Mouse (Mus musculus): ENCODE results near the gene Armh1. TPM values are rescaled to one million over a fixed set of nuclear protein-coding genes. Genes with fewer than 3 reads are reported as not detected.

The Armh1 gene
- polyA plus RNA-seq, 1 experiment from 2014 or later, result 0.54 TPM

DNA sequence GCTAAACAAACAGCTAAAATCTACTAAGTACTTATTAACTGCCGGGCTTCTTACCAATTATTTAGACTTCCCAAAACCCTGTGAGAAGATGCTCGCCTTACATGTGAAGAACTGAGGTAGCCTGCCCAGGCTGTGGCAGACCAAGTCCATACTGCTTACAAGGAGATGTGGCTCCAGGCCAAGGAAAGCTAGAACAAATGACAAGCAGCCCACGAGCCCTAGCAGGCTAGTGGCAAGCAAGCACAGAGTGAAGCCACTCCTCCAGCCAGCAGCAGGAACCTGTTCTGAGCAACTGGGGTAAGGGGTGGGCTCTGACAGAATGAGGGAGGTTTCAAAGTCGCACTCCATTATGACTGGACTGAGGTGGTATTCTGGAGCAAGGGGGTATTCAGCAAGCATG is 22.8 kb upstream of the Armh1 start:
- no peak overlapping the region for H3K9ac ChIP-seq (replicated peaks; ENCODE audit: low read length)
- peaks cover 17% of the 10 kb centered on the region for H3K4me1 ChIP-seq (ENCODE audit: control insufficient read depth, insufficient read depth, low read length)
- peaks cover 1% of the 10 kb centered on the region; the same call in 1 of the 2 replicates for H3K27me3 ChIP-seq (ENCODE audit: control insufficient read depth, insufficient read depth, low read length)
- H3K4me3 ChIP-seq (replicated peaks; ENCODE audit: low read depth, low read length), result no peak overlapping the region
- H3K4me2 ChIP-seq (ENCODE audit: low read length), result no peak overlapping the region
- peaks cover 73% of the 10 kb centered on the region for H3K36me3 ChIP-seq (ENCODE audit: control insufficient read depth, insufficient read depth, low read length)
- no peak overlapping the region for H3K27ac ChIP-seq (replicated peaks; ENCODE audit: low read depth, low read length)
- 95% methylated on average over 4 of the region's 4 CpGs for WGBS
- ATAC-seq (ENCODE audit: low FRiP score, low TSS enrichment) (no peak), DNase-seq (no peak)
- peaks cover 6% of the 10 kb centered on the region for H3K9me3 ChIP-seq (ENCODE audit: control insufficient read depth, low read length)

DNA sequence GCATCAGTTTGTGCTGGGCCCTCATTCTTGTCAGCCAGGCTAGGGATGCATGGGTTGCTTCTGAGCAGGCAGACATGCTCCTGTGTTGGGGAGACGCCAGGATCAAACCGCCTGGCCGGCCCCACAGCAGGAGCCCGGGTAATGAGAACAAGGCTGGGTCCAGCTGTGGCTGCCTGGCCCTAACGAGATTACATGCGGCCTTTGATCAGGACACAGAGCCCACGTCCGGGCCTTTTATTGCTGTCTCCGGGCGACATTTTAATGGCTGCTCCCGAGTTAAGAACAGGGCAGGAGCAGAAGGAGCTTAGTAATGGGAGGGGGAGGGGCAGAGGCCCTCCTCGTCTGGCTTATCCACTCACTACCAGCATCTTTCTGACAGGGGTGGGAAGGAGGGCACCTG is 20.5 kb upstream of the Armh1 start:
- ATAC-seq (ENCODE audit: low FRiP score, low TSS enrichment) (peak; percentile 77), DNase-seq (peak; percentile 78)
- H3K4me2 ChIP-seq (ENCODE audit: low read length), result no peak overlapping the region
- peaks cover 51% of the 10 kb centered on the region for H3K36me3 ChIP-seq (ENCODE audit: control insufficient read depth, insufficient read depth, low read length)
- peaks cover 23% of the 10 kb centered on the region; the same call in 1 of the 2 replicates for H3K27me3 ChIP-seq (ENCODE audit: control insufficient read depth, insufficient read depth, low read length)
- no peak overlapping the region for H3K9ac ChIP-seq (replicated peaks; ENCODE audit: low read length)
- peaks cover 6% of the 10 kb centered on the region for H3K9me3 ChIP-seq (ENCODE audit: control insufficient read depth, low read length)
- peak overlapping the region; percentile 72 for H3K27ac ChIP-seq (replicated peaks; ENCODE audit: low read depth, low read length)
- peaks cover 10% of the 10 kb centered on the region for H3K4me1 ChIP-seq (ENCODE audit: control insufficient read depth, insufficient read depth, low read length)
- no peak overlapping the region for H3K4me3 ChIP-seq (replicated peaks; ENCODE audit: low read depth, low read length)
- WGBS, result 2% methylated on average over 12 of the region's 12 CpGs

- H3K36me3 ChIP-seq (ENCODE audit: control insufficient read depth, insufficient read depth, low read length), result peaks cover 30% of the 10 kb centered on the region
- H3K9me3 ChIP-seq (ENCODE audit: control insufficient read depth, low read length), result peaks cover 6% of the 10 kb centered on the region
- H3K4me3 ChIP-seq (replicated peaks; ENCODE audit: low read depth, low read length), result no peak overlapping the region
- peaks cover 23% of the 10 kb centered on the region; the same call in 1 of the 2 replicates for H3K27me3 ChIP-seq (ENCODE audit: control insufficient read depth, insufficient read depth, low read length)
- WGBS, result 13% methylated on average over 6 of the region's 6 CpGs
- no peak overlapping the region for H3K4me2 ChIP-seq (ENCODE audit: low read length)
- H3K4me1 ChIP-seq (ENCODE audit: control insufficient read depth, insufficient read depth, low read length), result peaks cover 10% of the 10 kb centered on the region
- H3K9ac ChIP-seq (replicated peaks; ENCODE audit: low read length), result no peak overlapping the region
- DNase-seq, result peak; percentile 93
- H3K27ac ChIP-seq (replicated peaks; ENCODE audit: low read depth, low read length), result no peak overlapping the region
- peak; percentile 18; the same call in 1 of the 2 replicates for ATAC-seq (ENCODE audit: low FRiP score, low TSS enrichment)
These were observed 18.4 kb upstream of the Armh1 start for GRCm38 (mm10) chr4:117270278-117270677.

DNA sequence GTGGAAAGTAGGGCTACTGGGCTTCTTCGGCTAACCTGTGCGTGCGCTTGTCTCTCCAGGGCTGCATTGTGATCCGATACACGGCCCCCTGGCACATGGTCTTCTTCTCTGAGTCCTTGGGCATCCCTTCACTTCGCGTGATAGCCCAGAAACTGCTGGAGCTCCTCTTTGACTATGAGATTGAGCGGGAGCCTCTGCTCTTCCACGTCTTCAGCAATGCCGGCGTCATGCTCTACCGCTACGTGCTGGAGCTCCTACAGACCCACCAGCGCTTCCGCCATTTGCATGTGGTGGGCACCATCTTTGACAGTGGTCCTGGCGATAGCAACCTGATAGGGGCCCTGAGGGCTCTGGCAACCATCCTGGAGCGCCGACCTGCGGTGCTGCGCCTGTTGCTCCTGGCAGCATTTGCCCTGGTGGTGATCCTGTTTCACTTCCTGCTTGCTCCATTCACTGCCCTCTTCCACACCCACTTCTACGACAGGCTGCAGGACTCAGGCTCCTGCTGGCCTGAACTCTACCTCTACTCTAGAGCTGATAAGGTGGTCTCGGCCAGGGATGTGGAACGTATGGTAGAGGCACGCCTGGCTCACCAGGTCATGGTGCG is 16.0 kb upstream of the Armh1 start:
- H3K4me3 ChIP-seq (replicated peaks; ENCODE audit: low read depth, low read length), result no peak overlapping the region
- ATAC-seq (ENCODE audit: low FRiP score, low TSS enrichment), result no peak
- peaks cover 9% of the 10 kb centered on the region for H3K4me1 ChIP-seq (ENCODE audit: control insufficient read depth, insufficient read depth, low read length)
- H3K36me3 ChIP-seq (ENCODE audit: control insufficient read depth, insufficient read depth, low read length), result peaks cover 13% of the 10 kb centered on the region
- 89% methylated on average over 25 of the region's 25 CpGs for WGBS
- H3K27me3 ChIP-seq (ENCODE audit: control insufficient read depth, insufficient read depth, low read length), result peaks cover 23% of the 10 kb centered on the region; the same call in 1 of the 2 replicates
- no peak overlapping the region for H3K4me2 ChIP-seq (ENCODE audit: low read length)
- DNase-seq, result no peak
- H3K27ac ChIP-seq (replicated peaks; ENCODE audit: low read depth, low read length), result no peak overlapping the region
- no peak overlapping the region for H3K9ac ChIP-seq (replicated peaks; ENCODE audit: low read length)
- no peaks in the 10 kb centered on the region for H3K9me3 ChIP-seq (ENCODE audit: control insufficient read depth, low read length)

DNA sequence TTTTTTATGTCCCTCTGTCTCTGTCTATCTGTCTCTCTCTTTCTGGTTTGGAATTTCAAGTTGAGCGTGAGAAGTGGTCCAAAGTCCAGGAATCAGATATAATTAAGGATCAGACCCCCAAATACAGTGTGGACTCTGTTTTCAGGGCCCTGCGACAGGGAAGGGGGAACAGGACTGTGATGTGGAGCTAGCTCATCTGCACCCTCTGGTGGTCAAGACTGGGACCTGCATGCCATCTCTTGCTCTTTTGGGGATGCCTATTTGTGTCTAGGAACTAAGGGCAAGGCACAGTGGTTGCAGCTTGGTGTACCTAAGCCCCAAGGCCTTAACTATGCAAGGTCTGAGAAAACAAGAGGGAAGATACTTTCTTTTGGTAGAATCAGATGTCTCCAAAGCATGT is 15.4 kb upstream of the Armh1 start:
- H3K4me3 ChIP-seq (replicated peaks; ENCODE audit: low read depth, low read length), result no peak overlapping the region
- H3K4me1 ChIP-seq (ENCODE audit: control insufficient read depth, insufficient read depth, low read length), result 0 out of 2 replicates have a peak, but pooled peaks cover 3% of the 10 kb centered on the region
- DNase-seq (peak; percentile 86), ATAC-seq (ENCODE audit: low FRiP score, low TSS enrichment) (no peak)
- H3K27me3 ChIP-seq (ENCODE audit: control insufficient read depth, insufficient read depth, low read length), result peaks cover 23% of the 10 kb centered on the region; the same call in 1 of the 2 replicates
- H3K27ac ChIP-seq (replicated peaks; ENCODE audit: low read depth, low read length), result no peak overlapping the region
- H3K36me3 ChIP-seq (ENCODE audit: control insufficient read depth, insufficient read depth, low read length), result peaks cover 8% of the 10 kb centered on the region
- no peaks in the 10 kb centered on the region for H3K9me3 ChIP-seq (ENCODE audit: control insufficient read depth, low read length)
- H3K4me2 ChIP-seq (ENCODE audit: low read length), result no peak overlapping the region
- WGBS, result 4% methylated on average over 2 of the region's 2 CpGs
- no peak overlapping the region for H3K9ac ChIP-seq (replicated peaks; ENCODE audit: low read length)

DNA sequence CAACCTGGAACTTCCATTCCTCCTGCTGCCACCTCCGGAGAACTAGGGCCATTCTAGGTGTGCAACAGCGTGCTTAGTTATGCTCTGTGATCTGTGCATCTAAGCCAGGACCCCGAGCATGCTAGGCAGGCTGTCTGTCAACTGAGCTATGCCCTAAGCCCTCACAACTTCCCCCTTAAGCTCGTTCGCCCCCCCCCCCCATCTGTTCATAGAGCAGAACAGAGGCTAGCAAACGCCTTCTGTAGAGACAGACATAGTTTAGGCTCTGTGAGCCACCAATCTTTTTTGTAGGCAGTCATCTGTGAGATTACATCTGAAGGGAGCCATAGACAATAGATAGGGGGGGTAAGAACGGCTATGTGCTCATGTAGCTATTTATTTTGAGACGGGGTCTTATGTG is 11.1 kb upstream of the Armh1 start:
- no peaks in the 10 kb centered on the region for H3K9me3 ChIP-seq (ENCODE audit: control insufficient read depth, low read length)
- H3K9ac ChIP-seq (replicated peaks; ENCODE audit: low read length), result no peak overlapping the region
- H3K27ac ChIP-seq (replicated peaks; ENCODE audit: low read depth, low read length), result no peak overlapping the region
- ATAC-seq (ENCODE audit: low FRiP score, low TSS enrichment) (no peak), DNase-seq (no peak)
- WGBS, result 50% methylated on average over 8 of the region's 8 CpGs
- no peaks in the 10 kb centered on the region for H3K36me3 ChIP-seq (ENCODE audit: control insufficient read depth, insufficient read depth, low read length)
- H3K4me3 ChIP-seq (replicated peaks; ENCODE audit: low read depth, low read length), result no peak overlapping the region
- H3K4me1 ChIP-seq (ENCODE audit: control insufficient read depth, insufficient read depth, low read length), result no peaks in the 10 kb centered on the region
- H3K27me3 ChIP-seq (ENCODE audit: control insufficient read depth, insufficient read depth, low read length), result 0 out of 2 replicates have a peak, but pooled peaks cover 5% of the 10 kb centered on the region
- no peak overlapping the region for H3K4me2 ChIP-seq (ENCODE audit: low read length)

DNA sequence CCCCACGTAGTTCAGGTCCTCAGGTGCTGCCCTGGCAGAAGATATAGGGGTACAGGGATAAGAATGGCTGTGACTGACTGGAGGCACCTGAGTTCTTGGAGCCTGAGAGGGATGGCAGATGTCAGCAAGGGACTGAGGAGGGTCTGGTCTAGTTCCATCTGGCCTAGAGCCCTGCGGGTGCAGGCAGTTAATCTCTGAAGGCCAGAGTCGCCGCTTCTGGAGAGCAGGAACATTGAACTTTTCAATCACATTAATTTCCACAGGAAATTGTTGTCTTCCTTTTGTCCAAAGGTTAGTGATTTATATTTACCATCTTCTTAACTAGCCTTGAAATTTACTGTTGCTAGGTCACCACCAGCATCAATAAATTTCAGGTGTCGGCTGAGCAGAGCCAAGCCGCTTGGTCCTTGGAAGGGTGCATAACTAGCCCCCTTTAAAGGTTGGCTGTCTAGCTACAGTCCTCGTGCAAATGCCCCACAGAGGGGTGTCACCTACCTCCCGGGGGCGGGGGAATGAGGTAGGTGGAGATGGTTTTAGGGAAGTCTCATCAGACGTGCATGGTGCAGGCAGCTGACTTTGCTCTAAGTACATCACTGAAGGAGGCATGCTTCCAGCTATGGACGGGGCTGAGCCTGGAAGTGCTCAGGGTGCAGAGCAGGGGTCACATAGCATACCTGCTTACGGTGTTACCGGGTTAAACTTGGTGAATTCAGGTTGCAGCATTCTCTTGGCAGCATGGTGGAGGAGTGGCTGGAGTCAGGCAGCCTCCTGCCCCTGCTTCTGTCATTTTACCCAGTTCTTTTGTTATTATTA is 10.4 kb upstream of the Armh1 start:
- Histone ChIP-seq H3K4me1 (ENCODE audit: control insufficient read depth, insufficient read depth, low read length) (no peaks in the 10 kb centered on the region), H3K4me2 (ENCODE audit: low read length) (no peak overlapping the region), H3K9ac (replicated peaks; ENCODE audit: low read length) (no peak overlapping the region), H3K36me3 (ENCODE audit: control insufficient read depth, insufficient read depth, low read length) (no peaks in the 10 kb centered on the region), H3K4me3 (replicated peaks; ENCODE audit: low read depth, low read length) (no peak overlapping the region), H3K9me3 (ENCODE audit: control insufficient read depth, low read length) (no peaks in the 10 kb centered on the region), H3K27ac (replicated peaks; ENCODE audit: low read depth, low read length) (no peak overlapping the region), H3K27me3 (ENCODE audit: control insufficient read depth, insufficient read depth, low read length) (no peaks in the 10 kb centered on the region)
- ATAC-seq (ENCODE audit: low FRiP score, low TSS enrichment), result no peak
- WGBS, result 75% methylated on average over 13 of the region's 13 CpGs
- no peak for DNase-seq

- H3K36me3 ChIP-seq (ENCODE audit: control insufficient read depth, insufficient read depth, low read length), result no peaks in the 10 kb centered on the region
- no peak overlapping the region for H3K27ac ChIP-seq (replicated peaks; ENCODE audit: low read depth, low read length)
- H3K9me3 ChIP-seq (ENCODE audit: control insufficient read depth, low read length), result no peaks in the 10 kb centered on the region
- DNase-seq (no peak), ATAC-seq (ENCODE audit: low FRiP score, low TSS enrichment) (no peak)
- no peak overlapping the region for H3K4me3 ChIP-seq (replicated peaks; ENCODE audit: low read depth, low read length)
- no peak overlapping the region for H3K9ac ChIP-seq (replicated peaks; ENCODE audit: low read length)
- WGBS, result 85% methylated on average over 2 of the region's 2 CpGs
- no peaks in the 10 kb centered on the region for H3K4me1 ChIP-seq (ENCODE audit: control insufficient read depth, insufficient read depth, low read length)
- no peaks in the 10 kb centered on the region for H3K27me3 ChIP-seq (ENCODE audit: control insufficient read depth, insufficient read depth, low read length)
- no peak overlapping the region for H3K4me2 ChIP-seq (ENCODE audit: low read length)
These were observed 9.3 kb upstream of the Armh1 start for GRCm38 (mm10) chr4:117261222-117261621.

All from midbrain, embryonic 14.5 days (tissue).